Mouse (Mus musculus): Measurements from ENCODE around the gene Lsp1. TPM values are rescaled to one million over a fixed set of nuclear protein-coding genes. Genes with fewer than 3 reads are reported as not detected.

The Lsp1 gene
- total RNA-seq (2015; ENCODE audit: low replicate concordance) (88.0 and 115 TPM in 2 replicates), total RNA-seq (2017; ENCODE audit: low replicate concordance) (64.5 and 76.5 TPM in 2 replicates)

DNA sequence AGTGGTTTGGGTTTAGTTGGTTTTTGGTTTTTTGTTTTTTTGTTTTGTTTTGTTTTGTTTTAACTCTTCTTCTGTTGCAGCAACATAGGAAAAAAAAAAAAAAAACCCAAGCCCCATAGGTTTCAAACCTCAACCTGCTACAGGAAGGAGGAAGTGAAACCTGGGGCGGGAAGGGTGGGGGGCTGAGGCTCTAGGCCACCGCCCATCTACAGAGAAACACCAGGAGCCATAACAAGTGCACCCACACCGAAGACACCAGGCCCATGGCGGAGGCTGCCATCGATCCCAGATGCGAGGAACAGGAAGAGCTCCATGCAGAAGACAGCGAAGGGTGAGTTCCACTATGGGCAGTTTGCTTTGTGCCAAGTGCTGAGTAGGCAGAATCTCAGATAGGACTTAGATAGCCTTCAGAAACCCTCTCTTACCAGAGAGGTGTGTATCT is at the start of gene Lsp1:
TSS of gene Lsp1 (plus strand) at position 174 of the 442 bp plus-strand sequence.
- no peak for ATAC-seq (replicated peaks; ENCODE audit: low FRiP score, poor library complexity, severe bottlenecking)

DNA sequence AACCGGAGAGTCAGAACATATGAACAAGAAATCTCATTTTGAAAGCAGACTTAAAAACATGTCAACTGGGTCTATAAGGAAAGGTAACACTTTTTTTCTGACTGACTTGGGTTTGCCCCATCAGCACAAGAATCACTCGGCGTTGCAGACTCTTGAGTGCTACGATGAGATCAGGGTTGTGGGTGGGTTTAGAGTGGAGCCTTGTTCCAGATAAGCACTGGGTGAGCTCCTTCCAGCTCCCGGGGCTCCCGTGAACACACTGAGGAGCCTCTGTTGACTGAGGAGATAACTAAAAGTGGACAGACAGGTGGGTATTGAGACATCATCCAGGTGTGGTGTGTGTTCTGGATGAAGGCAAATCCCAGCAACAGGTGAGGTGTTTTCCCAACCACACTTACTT is 47.3 kb upstream of the Lsp1 start:
- ATAC-seq (replicated peaks; ENCODE audit: low FRiP score, poor library complexity, severe bottlenecking): 0 out of 2 replicates have a peak, but pooled peaks have one; percentile 36

DNA sequence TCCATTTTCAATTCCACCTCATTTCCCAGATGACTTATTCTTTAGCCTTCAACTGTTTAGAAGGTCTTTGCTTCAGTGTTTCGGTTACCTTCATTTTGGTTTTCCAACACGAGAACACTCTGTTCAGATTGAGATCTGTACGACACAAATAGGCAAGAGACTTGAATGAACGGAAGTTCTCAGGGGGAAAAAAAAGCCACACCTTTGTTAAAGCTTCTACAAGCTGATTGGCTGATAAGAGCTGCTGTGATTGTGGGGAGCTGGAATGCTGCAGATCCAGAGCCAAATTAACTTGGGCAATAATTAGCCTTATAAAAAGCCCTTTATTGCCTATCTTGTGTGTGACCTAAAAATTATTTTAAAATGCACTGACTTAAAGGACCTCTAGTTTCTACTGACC is 45.3 kb upstream of the Lsp1 start:
- ATAC-seq (replicated peaks; ENCODE audit: low FRiP score, poor library complexity, severe bottlenecking): no peak

DNA sequence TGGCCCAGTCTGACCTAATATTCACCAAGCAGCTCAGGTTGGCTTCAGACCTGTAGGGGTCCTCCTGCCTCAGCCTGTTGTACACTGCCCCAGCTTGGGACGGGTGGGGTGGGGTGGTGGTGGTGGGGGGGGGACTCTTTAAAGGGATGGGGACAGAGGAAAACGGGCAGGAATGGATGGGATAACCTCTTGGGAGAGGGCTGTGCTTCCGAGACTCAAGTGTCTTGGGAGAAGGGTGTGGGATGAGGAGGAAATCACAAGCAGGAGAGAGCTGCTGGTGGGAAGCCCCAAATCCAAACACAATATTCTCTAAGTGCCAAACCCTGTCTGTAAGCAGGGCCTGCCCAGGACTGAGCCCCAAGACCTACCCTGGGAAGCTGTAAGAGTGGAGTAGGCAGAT is 44.4 kb upstream of the Lsp1 start:
- ATAC-seq (replicated peaks; ENCODE audit: low FRiP score, poor library complexity, severe bottlenecking): no peak

- no peak for ATAC-seq (replicated peaks; ENCODE audit: low FRiP score, poor library complexity, severe bottlenecking)
Observed at GRCm38 (mm10) chr7:142418027-142418426, 42.6 kb upstream of the Lsp1 start.

DNA sequence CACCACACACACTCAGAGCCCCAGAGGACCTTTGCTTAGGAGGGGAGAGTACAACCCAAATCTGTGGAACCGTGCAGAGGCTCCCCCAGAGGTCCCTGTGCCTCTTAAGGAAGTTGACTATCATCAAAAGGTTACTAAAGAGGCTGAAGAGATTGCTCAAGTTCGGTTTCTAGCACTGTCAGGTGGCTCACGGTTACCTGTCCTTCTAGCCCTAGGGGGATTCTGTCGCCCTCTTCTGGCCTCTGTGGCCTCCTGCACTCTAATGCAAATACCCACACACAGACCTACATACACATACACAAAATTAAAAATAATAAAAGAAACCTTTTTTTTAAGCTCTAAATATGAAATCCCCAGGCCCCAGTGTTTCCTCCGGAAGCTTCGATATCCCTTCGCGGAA is 41.9 kb upstream of the Lsp1 start:
- no peak for ATAC-seq (replicated peaks; ENCODE audit: low FRiP score, poor library complexity, severe bottlenecking)

DNA sequence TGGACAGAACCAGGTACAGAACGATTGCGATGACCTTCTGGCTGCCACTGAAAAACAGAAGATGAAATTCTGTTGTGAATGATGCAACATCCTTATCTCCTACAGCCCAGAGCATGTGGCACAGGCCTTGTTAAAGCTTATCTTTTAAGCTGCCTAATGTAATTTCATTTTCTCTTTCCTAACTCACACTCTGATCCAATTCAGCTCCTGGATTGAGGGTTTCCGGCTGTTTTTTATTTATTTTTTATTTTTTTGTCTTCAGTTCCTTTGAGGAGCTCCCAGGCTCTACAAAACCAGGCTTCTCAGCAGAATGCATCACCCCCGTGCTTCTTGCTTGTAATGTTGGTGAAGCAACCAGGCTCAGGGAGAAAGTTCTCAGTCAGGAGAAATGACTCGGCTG is 40.7 kb upstream of the Lsp1 start:
- peak; percentile 84 for ATAC-seq (replicated peaks; ENCODE audit: low FRiP score, poor library complexity, severe bottlenecking)

- peak; percentile 50; the same call in 1 of the 2 replicates for ATAC-seq (replicated peaks; ENCODE audit: low FRiP score, poor library complexity, severe bottlenecking)
Observed at GRCm38 (mm10) chr7:142421826-142422225, 38.8 kb upstream of the Lsp1 start.

GRCm38 (mm10) chr7:142425641-142426213 is 34.9 kb upstream of the Lsp1 start:
- no peak for ATAC-seq (replicated peaks; ENCODE audit: low FRiP score, poor library complexity, severe bottlenecking)

- no peak for ATAC-seq (replicated peaks; ENCODE audit: low FRiP score, poor library complexity, severe bottlenecking)
Observed at GRCm38 (mm10) chr7:142428213-142428612, 32.4 kb upstream of the Lsp1 start.

GRCm38 (mm10) chr7:142430160-142430678 is 30.4 kb upstream of the Lsp1 start:
- ATAC-seq (replicated peaks; ENCODE audit: low FRiP score, poor library complexity, severe bottlenecking): no peak

DNA sequence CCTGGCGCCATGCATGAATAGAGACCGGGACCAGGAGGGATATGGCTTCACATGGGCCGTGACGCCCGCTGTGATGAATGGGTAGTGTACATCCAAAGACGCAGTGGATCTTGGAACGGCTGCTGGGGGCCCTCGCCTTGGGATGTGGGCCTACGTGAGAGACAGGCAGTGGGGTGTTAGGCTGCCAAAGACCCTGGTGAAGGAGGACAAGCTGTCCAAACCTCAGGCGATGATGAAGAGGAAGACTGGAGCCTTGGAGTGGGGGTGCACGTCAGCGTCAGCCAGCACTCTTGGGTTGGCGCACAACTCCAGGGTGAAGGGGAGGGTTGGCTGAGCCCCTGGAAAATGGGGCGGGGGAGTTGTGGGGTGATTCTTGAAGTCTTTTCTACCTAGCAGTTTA is 29.5 kb upstream of the Lsp1 start:
- no peak for ATAC-seq (replicated peaks; ENCODE audit: low FRiP score, poor library complexity, severe bottlenecking)

- ATAC-seq (replicated peaks; ENCODE audit: low FRiP score, poor library complexity, severe bottlenecking): no peak
Observed at GRCm38 (mm10) chr7:142433623-142434022, 27.0 kb upstream of the Lsp1 start.

- no peak for ATAC-seq (replicated peaks; ENCODE audit: low FRiP score, poor library complexity, severe bottlenecking)
Observed at GRCm38 (mm10) chr7:142434137-142434865, 26.3 kb upstream of the Lsp1 start, which contains the start of gene Syt8. Gene Syt8, plus strand, starts transcription at chr7:142434850.

- peak; percentile 71; the same call in 1 of the 2 replicates for ATAC-seq (replicated peaks; ENCODE audit: low FRiP score, poor library complexity, severe bottlenecking)
Observed at GRCm38 (mm10) chr7:142435524-142435923, 25.1 kb upstream of the Lsp1 start.

- ATAC-seq (replicated peaks; ENCODE audit: low FRiP score, poor library complexity, severe bottlenecking): no peak
Observed at GRCm38 (mm10) chr7:142437324-142437723, 23.3 kb upstream of the Lsp1 start.

- no peak for ATAC-seq (replicated peaks; ENCODE audit: low FRiP score, poor library complexity, severe bottlenecking)
Observed at GRCm38 (mm10) chr7:142439966-142440365, 20.6 kb upstream of the Lsp1 start.

DNA sequence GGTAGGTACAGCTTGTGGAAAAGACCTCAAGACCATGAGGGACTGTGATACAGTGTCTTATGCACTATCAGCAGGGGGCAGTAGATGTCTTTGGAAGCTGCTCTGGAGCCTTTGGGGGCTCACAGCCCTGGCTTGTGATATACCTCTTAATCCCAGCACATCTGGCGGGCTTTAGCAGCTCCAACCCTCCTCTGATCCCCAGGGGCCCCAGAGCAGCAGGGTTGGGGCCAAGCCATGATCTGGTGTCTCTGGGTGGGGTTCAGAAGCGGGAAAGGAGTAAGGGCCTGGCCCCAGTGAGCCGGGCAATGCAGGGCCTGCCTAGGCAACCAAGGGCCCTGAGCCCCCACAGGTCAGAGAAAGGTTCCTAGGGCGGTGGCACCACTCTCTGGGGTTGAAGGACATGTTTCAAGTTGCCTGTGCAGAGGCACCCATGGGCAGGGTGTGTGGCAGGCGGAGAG is 19.9 kb upstream of the Lsp1 start:
- ATAC-seq (replicated peaks; ENCODE audit: low FRiP score, poor library complexity, severe bottlenecking): no peak

- no peak for ATAC-seq (replicated peaks; ENCODE audit: low FRiP score, poor library complexity, severe bottlenecking)
Observed at GRCm38 (mm10) chr7:142441585-142441984, 19.0 kb upstream of the Lsp1 start, which contains the start of gene Tnni2. Gene Tnni2, plus strand, starts transcription at chr7:142441808.

- no peak for ATAC-seq (replicated peaks; ENCODE audit: low FRiP score, poor library complexity, severe bottlenecking)
Observed at GRCm38 (mm10) chr7:142442081-142442907, 18.3 kb upstream of the Lsp1 start.
